Mouse (Mus musculus): ENCODE data around the gene Vldlr. TPM values are rescaled to one million over a fixed set of nuclear protein-coding genes. Genes with fewer than 3 reads are reported as not detected.

Vldlr gene
- polyA plus RNA-seq, 1 experiment from 2014 or later = 14.3 TPM

GRCm38 (mm10) chr19:27216767-27217403 is 601 bp downstream of the Vldlr start:
- Histone ChIP-seq H3K4me3 (peak overlapping the region; percentile 77), H3K36me3 (no peaks in the 10 kb centered on the region), H3K4me2 (replicated peaks) (peak overlapping the region; percentile 80), H3K9ac (replicated peaks) (peak overlapping the region; percentile 87), H3K27ac (replicated peaks) (peak overlapping the region; percentile 88), H3K27me3 (peaks cover 20% of the 10 kb centered on the region), H3K4me1 (peaks cover 26% of the 10 kb centered on the region), H3K9me3 (no peaks in the 10 kb centered on the region)
- WGBS = under 1% methylated on average over 39 of the region's 62 CpGs
- ATAC-seq (ENCODE audit: low FRiP score, low read depth) = peak; percentile 76

- peak; percentile 62 for ATAC-seq (ENCODE audit: low FRiP score, low read depth)
- 0% methylated on average over 41 of the region's 52 CpGs for WGBS
Measured at GRCm38 (mm10) chr19:27217404-27217940, 1.2 kb downstream of the Vldlr start.

DNA sequence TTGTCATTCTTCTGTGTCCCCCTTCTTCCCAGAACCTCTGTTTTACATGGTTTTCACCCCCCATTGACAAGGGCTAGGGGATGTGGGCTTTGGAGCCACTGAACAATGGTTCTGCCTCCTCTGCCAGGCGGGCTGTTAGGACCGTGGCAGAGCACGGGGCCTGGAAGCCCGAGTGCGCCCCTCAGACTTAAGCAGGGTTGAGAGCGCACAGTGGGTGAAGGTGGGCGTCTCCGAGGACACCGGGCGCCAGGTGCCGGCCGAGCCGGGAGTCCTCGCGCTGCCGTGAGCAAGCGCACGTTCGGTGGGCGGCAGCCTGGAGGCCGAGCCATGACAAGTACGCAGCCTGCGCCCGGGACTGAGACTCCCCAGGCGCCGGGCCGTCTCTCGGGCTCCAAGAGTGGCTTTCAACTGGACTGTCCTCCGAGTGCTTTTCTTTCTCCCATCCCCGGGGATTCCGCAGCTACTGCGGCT is 1.7 kb downstream of the Vldlr start:
- no peaks in the 10 kb centered on the region for H3K9me3 ChIP-seq
- H3K27me3 ChIP-seq = peaks cover 20% of the 10 kb centered on the region
- H3K4me2 ChIP-seq (replicated peaks) = peak overlapping the region; percentile 80

More at GRCm38 (mm10) chr19:27217404-27217940, 1.2 kb downstream of the Vldlr start:
- H3K36me3 ChIP-seq = no peaks in the 10 kb centered on the region
- H3K9me3 ChIP-seq = no peaks in the 10 kb centered on the region
- peaks cover 20% of the 10 kb centered on the region for H3K27me3 ChIP-seq
- H3K4me2 ChIP-seq (replicated peaks) = peak overlapping the region; percentile 80
- peak overlapping the region; percentile 87 for H3K9ac ChIP-seq (replicated peaks)
- peak overlapping the region; percentile 77 for H3K4me3 ChIP-seq
- peak overlapping the region; percentile 88 for H3K27ac ChIP-seq (replicated peaks)
- peaks cover 26% of the 10 kb centered on the region for H3K4me1 ChIP-seq

GRCm38 (mm10) chr19:27218561-27219262 is 2.4 kb downstream of the Vldlr start:
- peak overlapping the region; percentile 88 for H3K27ac ChIP-seq (replicated peaks)

More for the DNA sequence above, 1.7 kb downstream of the Vldlr start:
- peak overlapping the region; percentile 87 for H3K9ac ChIP-seq (replicated peaks)
- no peaks in the 10 kb centered on the region for H3K36me3 ChIP-seq
- peaks cover 26% of the 10 kb centered on the region for H3K4me1 ChIP-seq
- peak overlapping the region; percentile 77 for H3K4me3 ChIP-seq
- ATAC-seq (ENCODE audit: low FRiP score, low read depth) = peak; percentile 38
- H3K27ac ChIP-seq (replicated peaks) = peak overlapping the region; percentile 88
- WGBS = 1% methylated on average over 32 of the region's 32 CpGs

DNA sequence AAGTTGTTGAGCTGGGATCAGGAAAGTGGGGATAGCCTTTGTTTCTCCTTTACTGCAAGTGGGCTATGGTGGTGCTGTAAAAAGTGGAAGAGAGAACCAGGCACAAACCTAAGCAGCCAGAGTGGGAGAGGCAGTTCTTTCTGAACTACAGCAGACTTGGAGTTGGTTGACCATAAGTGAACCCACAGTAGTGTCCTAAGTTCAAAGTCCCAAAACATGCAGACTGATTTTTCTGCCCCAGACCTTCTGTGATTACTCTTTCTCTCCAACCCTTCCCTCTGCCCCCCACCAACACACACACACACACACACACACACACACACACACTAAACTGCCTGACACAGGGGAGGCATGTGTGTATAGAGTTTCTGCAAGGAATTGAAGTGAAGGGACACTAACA is 3.3 kb downstream of the Vldlr start:
- Histone ChIP-seq H3K36me3 (no peaks in the 10 kb centered on the region), H3K4me3 (peak overlapping the region; percentile 77; the same call in 1 of the 2 replicates), H3K27me3 (peaks cover 16% of the 10 kb centered on the region), H3K27ac (replicated peaks) (no peak overlapping the region), H3K4me2 (replicated peaks) (peak overlapping the region; percentile 80), H3K4me1 (peaks cover 26% of the 10 kb centered on the region), H3K9ac (replicated peaks) (no peak overlapping the region), H3K9me3 (no peaks in the 10 kb centered on the region)
- no peak for ATAC-seq (ENCODE audit: low FRiP score, low read depth)

More at GRCm38 (mm10) chr19:27218561-27219262, 2.4 kb downstream of the Vldlr start:
- Histone ChIP-seq H3K4me2 (replicated peaks) (peak overlapping the region; percentile 80), H3K9me3 (no peaks in the 10 kb centered on the region), H3K27me3 (peaks cover 20% of the 10 kb centered on the region), H3K36me3 (no peaks in the 10 kb centered on the region), H3K9ac (replicated peaks) (peak overlapping the region; percentile 87), H3K4me1 (peaks cover 26% of the 10 kb centered on the region), H3K4me3 (peak overlapping the region; percentile 77)
- peak; percentile 63 for ATAC-seq (ENCODE audit: low FRiP score, low read depth)
- WGBS = under 1% methylated on average over 30 of the region's 30 CpGs

DNA sequence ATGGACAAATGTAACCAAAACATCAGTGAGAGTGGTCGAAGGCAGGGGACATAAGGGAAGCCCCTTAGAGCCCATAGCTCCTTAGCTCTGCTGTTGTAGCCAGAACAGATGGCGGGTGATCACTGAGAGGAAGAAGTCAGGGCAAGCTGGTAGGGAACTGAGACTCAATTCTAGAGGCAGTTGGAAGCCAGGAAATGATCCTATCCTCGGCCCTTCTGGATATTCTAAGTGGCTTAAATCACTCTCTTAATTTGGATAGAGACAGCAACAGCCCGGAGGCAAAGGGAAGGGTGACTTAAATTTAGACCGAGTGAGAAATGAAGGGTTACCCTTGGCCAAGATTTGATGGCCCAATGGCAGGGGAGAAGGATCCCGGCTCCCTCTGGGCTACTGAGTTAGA is 6.8 kb downstream of the Vldlr start:
- Histone ChIP-seq H3K4me3 (no peak overlapping the region), H3K9me3 (no peaks in the 10 kb centered on the region), H3K9ac (replicated peaks) (no peak overlapping the region), H3K4me1 (peaks cover 11% of the 10 kb centered on the region; the same call in 1 of the 2 replicates), H3K27me3 (no peaks in the 10 kb centered on the region), H3K4me2 (replicated peaks) (no peak overlapping the region), H3K36me3 (no peaks in the 10 kb centered on the region), H3K27ac (replicated peaks) (no peak overlapping the region)
- ATAC-seq (ENCODE audit: low FRiP score, low read depth) = no peak
- 87% methylated on average over 6 of the region's 6 CpGs for WGBS

DNA sequence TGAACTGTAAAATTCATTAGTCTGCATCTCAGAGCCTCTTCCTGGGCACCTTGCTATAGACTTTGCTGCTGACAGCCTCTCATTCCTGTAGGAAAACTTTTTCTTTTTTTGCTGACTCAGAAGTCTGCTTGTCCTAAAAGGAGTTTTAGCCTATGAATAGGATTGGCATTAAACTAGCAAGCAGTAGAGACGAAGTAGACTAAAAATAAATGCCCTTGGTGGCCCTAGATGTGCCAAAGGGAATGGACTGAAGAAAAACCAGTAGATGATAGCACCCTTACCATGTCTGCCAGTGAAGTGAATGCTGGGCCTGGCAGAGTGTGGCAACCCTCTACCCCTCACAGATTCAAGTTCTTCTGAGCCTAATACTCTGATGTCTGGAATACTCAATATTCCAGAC is 8.1 kb downstream of the Vldlr start:
- no peak overlapping the region for H3K27ac ChIP-seq (replicated peaks)
- no peak overlapping the region for H3K4me2 ChIP-seq (replicated peaks)
- H3K4me3 ChIP-seq = no peak overlapping the region
- no peak for ATAC-seq (ENCODE audit: low FRiP score, low read depth)
- no peak overlapping the region for H3K9ac ChIP-seq (replicated peaks)
- no peaks in the 10 kb centered on the region for H3K27me3 ChIP-seq
- 63% methylated on average over 1 of the region's 1 CpGs for WGBS
- no peaks in the 10 kb centered on the region for H3K36me3 ChIP-seq
- H3K9me3 ChIP-seq = no peaks in the 10 kb centered on the region
- no peaks in the 10 kb centered on the region for H3K4me1 ChIP-seq

DNA sequence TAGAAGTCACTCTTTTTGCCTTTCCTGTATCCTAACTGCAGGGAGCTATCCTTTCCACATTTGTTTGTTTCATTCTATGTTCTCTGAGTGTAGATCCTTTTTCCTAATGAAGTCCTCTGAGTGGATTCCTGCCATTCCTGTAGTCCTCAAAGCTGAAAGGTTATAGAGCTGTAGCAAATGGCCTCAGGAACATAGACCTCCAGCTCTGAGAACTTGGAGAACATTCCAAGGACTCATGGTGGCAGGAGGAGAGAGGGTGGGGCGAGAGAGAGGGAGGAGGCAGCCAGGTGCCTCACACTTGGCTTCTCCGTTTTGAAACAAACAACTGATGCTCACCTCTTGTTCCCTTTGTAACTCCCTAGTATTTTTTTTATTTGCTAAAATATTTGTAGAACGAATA is 10.3 kb downstream of the Vldlr start:
- Histone ChIP-seq H3K9ac (replicated peaks) (no peak overlapping the region), H3K27ac (replicated peaks) (no peak overlapping the region), H3K4me1 (no peaks in the 10 kb centered on the region), H3K4me2 (replicated peaks) (no peak overlapping the region), H3K27me3 (no peaks in the 10 kb centered on the region), H3K4me3 (no peak overlapping the region), H3K36me3 (peaks cover 12% of the 10 kb centered on the region; the same call in 1 of the 2 replicates), H3K9me3 (no peaks in the 10 kb centered on the region)
- no peak for ATAC-seq (ENCODE audit: low FRiP score, low read depth)
- 77% methylated on average over 3 of the region's 3 CpGs for WGBS

DNA sequence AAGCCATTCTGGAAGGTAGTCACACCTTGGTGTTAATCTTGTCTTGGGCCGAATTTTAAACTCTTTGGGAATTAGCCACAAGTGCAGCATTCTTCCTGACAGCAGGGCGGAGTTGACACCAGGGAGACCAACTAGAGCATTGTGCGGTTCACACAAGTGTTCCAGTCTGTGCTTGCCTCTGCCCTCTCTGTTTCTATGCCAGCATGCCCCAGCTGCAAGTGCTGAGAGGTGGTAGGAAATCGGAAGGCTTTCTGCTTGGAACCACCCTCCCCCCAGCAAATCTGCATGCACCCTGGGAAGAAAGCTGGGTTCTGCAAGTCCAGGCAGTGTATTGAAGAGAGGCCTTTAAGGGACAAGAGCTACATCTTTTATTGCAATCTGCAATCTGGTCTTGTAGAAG is 10.8 kb downstream of the Vldlr start:
- Histone ChIP-seq H3K4me2 (replicated peaks) (no peak overlapping the region), H3K9me3 (no peaks in the 10 kb centered on the region), H3K27me3 (no peaks in the 10 kb centered on the region), H3K27ac (replicated peaks) (no peak overlapping the region), H3K36me3 (peaks cover 17% of the 10 kb centered on the region; the same call in 1 of the 2 replicates), H3K4me1 (no peaks in the 10 kb centered on the region), H3K4me3 (no peak overlapping the region), H3K9ac (replicated peaks) (no peak overlapping the region)
- 63% methylated on average over 4 of the region's 4 CpGs for WGBS
- ATAC-seq (ENCODE audit: low FRiP score, low read depth) = no peak

DNA sequence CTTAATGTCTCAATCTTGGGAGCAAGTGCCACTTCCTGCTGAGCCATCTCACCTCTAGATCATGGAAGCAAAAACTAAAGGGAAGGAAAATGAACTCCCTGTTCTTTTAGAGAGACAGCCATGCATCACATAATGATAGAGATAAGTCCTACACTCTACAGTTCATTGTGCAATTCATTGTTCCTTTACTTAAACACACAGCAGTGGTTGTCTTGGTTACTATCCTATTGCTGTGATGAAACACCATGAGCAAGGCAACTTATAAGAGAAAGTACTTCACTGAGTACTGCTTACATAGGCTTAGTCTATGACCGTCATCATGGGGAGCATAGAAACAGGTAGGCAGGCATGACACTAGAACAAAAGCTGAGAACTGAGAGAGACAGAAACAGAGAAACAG is 12.0 kb downstream of the Vldlr start:
- H3K4me2 ChIP-seq (replicated peaks) = no peak overlapping the region
- no peaks in the 10 kb centered on the region for H3K4me1 ChIP-seq
- ATAC-seq (ENCODE audit: low FRiP score, low read depth) = no peak
- WGBS = 83% methylated on average over 1 of the region's 1 CpGs
- no peaks in the 10 kb centered on the region for H3K27me3 ChIP-seq
- H3K9me3 ChIP-seq = no peaks in the 10 kb centered on the region
- no peak overlapping the region for H3K27ac ChIP-seq (replicated peaks)
- no peak overlapping the region for H3K4me3 ChIP-seq
- H3K36me3 ChIP-seq = peaks cover 18% of the 10 kb centered on the region; the same call in 1 of the 2 replicates
- H3K9ac ChIP-seq (replicated peaks) = no peak overlapping the region

DNA sequence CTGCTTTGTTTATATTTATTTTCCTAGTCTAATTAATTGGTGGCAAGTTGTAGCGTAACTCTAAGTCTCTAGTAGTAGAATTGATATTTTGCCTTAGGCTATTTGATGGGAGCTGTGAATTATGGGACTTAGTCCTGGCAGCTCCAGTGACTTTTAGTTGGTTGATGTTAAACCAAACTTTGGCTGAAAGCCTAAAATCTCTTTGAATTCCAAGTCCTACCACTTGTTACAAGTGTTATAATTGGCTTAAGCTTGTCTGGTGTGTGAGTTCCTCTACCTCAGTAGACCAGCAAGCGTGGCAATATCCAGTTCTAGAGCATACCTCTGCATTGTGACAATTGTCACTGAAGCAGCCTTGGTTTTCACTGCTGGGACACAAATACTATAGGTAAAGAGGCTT is 17.1 kb downstream of the Vldlr start:
- H3K36me3 ChIP-seq = peaks cover 41% of the 10 kb centered on the region
- H3K9me3 ChIP-seq = no peaks in the 10 kb centered on the region

GRCm38 (mm10) chr19:27239913-27240312 is 23.6 kb downstream of the Vldlr start:
- Histone ChIP-seq H3K4me1 (no peaks in the 10 kb centered on the region), H3K4me2 (replicated peaks) (no peak overlapping the region), H3K4me3 (no peak overlapping the region), H3K9ac (replicated peaks) (no peak overlapping the region), H3K9me3 (no peaks in the 10 kb centered on the region), H3K36me3 (peaks cover 82% of the 10 kb centered on the region), H3K27ac (replicated peaks) (no peak overlapping the region), H3K27me3 (no peaks in the 10 kb centered on the region)
- WGBS = 94% methylated on average over 4 of the region's 4 CpGs
- no peak for ATAC-seq (ENCODE audit: low FRiP score, low read depth)

More for the DNA sequence above, 17.1 kb downstream of the Vldlr start:
- no peak overlapping the region for H3K4me2 ChIP-seq (replicated peaks)
- no peaks in the 10 kb centered on the region for H3K4me1 ChIP-seq
- 89% methylated on average over 2 of the region's 2 CpGs for WGBS
- no peak overlapping the region for H3K27ac ChIP-seq (replicated peaks)
- no peaks in the 10 kb centered on the region for H3K27me3 ChIP-seq
- ATAC-seq (ENCODE audit: low FRiP score, low read depth) = no peak
- H3K4me3 ChIP-seq = no peak overlapping the region
- H3K9ac ChIP-seq (replicated peaks) = no peak overlapping the region
